Mouse (Mus musculus) layer of hippocampus, adult 9-11 months (tissue): ENCODE data around the gene Npm1.

Experiments used
- DNase-seq: peaks from one replicate; pipeline ENCODE4 v3.0.0; 2022

The Npm1 gene

DNA sequence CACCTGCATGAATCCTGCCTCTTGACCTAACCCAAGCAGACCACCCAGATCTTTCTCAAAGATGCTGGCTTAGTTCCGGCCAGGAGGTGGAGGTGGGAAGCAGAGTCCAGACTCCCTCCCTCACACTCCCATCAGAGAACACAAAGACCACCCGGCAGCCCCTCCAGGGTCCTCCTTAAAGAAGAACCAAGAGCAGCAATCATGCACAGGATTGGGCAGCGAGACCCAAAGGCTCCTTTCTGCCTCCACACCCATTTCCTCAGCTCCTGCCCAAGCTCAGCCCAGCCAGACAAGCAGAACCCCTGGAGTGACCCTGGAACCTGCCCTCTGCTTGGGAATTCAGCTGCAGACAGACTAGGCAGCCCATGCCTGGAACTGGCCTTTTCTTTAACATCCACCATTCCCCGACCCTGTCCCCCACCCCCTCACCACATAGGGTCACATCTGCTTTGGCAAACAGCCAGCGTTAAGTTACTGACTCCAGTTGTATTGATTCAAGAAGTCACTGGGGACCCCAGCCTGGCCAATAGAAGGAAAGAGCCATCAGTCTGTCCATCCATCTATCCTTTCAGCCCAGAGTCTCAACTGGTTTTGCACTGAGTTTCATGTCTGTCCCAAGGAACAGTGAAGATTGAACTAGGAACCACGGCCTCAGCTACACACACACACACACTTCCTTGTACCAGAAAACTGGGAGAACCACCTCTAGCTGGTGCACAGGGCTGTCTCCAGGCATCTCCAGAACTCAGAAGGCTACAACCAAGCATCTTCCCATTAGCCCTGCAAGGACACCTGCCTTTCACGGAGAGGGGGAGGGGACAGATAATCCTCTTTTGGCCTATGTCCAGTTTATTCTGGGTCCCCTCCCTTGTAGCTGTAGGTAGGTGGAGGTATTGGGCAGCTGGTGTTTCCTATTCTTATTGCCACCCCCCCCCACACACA is 17.5 kb downstream of the Npm1 start:
- DNase-seq: no peak

DNA sequence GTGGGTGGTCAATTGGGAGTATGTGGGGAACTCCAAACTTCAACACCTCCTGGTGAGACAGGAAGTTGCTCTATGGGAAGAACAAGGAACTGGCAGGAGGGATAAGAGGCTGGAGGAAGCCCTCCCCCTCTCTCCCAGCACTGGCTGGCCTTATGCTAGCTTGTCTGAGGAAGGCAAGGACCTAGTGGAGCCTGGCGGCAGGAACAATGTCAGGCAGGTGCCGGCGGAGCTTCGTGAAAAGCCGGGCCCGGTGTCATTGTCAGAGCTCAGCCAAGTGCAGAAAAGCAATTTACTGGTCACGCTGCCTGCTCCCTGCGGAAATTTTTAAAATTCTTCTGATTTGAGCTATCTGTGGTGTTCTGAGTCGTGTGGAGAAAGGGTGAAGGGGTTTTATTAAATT is 19.1 kb downstream of the Npm1 start:
- no peak for DNase-seq

DNA sequence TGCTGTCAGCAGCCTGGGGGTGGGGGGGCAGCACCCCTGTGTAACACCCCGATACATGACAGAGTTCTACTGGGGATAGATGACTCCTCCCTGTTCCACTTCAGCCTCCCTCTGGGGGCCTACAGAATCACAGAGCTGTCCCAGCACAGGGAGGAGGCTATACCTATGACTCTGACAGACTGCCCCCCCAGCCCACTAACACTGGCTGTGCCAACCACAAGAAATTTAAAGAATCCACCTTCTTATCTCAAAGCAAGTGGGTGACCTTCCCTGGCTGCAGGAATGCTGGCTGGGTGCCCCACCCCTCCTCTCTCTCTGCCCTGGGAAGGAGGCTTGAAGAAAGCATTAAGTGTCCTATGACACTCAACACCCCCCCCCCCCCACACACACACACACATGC is 20.2 kb downstream of the Npm1 start:
- DNase-seq: no peak

DNA sequence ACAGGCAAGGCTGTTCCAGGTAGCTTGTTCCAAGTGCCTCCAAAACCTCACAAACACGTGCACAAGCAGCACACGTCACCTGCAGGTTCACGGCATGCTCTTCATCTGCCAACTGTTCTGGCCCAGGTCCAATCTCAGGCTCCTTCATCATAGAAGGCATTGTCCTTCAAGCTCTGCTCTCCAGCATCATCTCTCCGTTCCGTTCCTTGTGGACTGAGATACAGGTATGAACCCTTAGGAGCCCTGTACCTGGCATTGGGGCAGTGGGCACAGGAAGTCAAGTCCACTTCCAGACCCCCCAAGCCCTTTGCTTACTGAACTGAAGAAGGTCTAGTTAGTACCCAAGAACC is 22.9 kb downstream of the Npm1 start:
- no peak for DNase-seq

DNA sequence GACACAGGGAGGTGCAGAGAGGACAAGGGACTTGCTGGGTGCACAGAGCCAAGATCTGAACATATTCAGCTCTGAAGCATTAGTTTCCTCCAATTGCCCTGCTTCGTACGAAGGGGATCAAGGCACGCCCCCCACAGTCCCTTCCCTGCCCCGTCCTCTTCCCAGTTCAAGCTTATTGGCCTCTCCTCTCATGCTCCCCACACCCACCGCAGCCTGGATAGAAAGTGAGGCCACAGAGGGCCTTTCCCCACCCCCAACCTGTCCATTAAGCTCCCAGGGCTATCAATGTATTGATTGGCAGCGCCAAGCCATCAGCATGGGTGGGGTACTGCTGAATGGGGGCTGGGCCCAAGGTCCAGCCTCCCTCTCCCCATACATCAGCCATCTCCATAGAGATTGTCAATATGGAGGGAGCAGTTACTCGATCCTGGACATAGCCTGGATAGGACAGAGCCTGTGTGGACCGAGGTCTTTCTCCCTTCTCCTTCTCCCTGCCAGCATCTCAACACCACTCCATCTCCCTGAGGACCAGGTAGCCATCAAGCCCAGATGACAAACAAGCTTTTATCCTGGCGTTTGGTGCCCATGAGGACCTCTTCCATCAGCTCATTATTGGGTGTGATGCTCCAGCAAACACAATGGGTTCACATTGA is 23.4 kb downstream of the Npm1 start:
- DNase-seq: no peak

DNA sequence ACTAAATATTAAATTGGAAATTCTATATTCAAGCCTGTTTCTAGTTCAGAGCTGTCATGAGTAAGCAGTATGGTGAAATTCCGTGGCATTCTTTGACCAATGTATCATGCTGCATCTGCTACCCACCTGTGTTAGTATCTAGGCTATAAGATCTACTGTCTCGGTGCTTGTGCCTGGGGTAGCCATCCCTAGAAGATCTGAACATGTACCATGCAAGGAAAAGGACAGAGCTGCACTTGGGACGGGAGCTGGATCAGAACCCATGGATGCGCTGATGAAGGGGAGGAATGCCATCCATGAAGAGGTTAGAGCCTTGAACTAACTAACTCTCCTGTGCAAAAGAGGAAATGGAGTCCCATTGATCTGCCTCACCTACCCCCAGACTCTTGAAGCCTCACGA is 24.3 kb downstream of the Npm1 start:
- DNase-seq: no peak

DNA sequence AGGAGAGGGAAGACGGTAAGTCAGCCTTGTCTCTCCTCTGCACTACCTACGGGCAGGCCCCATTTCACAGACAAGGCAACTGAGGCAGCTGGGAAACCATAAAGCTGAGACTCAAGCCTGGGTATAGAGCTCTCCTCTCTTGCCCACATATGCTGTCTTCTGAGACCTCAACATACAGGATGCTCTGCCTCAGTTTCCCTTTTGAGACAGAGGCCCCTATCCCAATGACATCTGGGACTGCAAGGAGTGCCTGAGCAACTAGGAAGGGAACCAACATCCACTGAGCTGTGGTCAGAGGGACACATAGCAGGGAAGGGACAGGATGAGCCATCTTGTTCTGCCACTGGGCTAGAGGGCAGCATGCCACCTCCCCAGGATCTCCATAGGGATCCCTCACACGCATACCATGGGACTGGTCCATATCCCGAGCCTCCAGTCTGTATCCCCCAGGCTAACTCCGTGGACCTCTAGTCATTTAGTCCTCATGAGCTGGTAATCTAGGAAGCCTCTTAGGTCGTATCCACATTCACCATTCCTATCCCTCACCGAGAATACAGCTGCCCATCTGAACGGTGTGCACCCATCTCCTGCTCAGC is 28.5 kb downstream of the Npm1 start:
- DNase-seq: no peak

DNA sequence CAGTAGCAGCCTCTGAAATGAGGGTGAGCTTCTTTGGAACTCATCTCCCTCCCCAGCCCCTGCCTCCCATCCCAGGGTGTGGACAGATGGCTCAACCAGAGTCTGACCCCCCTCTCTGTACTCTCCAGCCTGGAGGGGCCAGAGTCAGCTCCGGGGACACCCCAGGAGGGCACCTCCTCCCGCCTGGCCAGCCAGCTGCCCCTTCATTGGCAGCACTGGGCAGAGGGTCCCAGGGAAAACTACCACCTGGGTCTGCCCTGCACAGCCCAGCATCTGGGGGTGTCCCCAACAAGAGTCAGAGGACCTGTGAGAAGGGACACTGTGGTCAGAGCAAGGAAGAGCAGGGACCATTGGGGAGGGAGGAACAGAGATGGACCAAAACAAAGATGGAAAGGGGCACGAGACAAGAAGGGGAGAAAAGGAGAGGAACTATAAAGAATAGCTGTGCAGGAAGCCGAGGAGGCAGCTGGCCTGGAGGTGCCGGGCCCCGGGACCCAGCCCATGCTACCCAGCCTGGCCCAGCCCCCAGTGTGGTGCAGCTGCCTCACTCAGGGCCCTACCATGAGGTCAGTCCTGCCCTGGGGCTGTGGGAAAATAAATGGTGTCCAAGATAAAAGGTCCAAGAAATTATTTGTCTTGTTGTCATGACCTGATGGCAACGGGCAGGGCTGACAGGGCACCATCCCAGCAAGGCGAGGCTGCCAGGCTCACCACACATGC is 30.2 kb downstream of the Npm1 start:
- DNase-seq: no peak

DNA sequence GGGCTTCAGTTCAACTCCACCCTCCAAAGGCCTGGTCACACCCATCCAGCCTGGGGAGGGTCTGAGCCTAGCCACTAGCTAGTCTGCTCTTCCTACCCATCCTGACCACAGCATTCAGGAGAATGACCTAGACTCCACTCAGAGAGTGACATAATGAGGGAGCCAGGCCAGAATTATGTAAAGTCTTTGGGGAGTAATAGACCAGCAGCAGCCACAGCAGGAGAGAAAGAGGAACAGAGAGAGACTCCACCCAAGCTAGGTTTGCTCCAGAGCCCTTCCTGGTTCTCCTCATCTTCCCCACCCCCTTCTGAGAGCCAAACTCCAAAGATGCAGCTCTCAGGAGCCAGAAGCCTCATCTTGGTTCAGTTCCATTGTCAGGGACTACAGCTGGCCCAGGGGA is 35.9 kb downstream of the Npm1 start:
- DNase-seq: no peak

DNA sequence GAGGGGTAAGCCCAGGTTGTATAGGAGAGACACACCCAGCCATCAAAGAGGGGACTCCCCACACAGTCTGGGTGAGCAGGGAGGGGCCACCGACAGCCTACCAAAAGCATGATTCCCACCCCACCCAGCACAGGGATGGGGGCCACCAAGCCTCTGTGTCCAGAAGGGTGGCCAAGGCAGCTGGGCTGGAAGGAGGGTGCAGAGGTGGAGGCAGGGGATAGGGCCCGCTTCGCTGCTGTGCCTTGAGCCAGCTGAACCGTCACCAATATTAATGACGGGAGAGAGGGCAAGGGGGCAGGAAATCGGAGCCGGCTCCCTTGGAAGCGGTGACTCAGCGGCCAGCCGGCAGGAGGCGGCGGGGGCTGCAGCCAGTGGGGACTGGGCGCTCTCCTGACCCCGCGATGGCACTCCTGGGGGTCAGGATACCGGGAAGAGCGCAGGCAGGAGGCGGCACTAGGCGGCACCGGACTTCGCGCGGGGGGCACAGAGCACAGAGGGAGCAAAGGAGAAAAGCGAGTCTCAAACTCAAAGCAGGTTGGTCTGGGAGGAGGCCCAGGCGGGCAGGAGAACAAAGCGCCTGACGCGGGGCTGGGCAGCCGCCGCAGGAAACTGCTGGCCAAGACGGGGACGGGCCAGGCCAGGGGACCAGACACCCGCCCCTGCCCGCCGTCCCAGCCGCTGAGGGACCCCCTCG is 40.3 kb downstream of the Npm1 start:
- DNase-seq: no peak

DNA sequence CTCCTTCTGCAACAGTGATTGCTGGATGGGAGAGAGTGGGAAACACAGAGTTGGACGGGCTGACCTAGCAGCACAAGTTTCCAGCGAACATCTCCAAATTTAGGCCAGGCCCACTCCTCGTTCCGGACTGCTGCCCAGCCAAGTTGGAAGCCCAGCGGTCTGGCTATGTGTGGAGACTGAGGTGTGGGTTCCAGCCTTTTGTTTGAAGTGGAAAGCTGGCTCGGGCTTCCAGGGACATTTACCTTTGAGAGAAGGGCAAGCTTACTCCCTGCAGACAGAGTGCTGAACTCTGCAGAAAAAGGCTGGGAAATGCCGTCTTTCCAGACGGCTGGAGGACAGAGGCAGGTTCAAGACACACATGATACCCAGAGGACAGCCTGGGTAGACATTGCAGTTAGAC is 43.5 kb downstream of the Npm1 start:
- DNase-seq: no peak

DNA sequence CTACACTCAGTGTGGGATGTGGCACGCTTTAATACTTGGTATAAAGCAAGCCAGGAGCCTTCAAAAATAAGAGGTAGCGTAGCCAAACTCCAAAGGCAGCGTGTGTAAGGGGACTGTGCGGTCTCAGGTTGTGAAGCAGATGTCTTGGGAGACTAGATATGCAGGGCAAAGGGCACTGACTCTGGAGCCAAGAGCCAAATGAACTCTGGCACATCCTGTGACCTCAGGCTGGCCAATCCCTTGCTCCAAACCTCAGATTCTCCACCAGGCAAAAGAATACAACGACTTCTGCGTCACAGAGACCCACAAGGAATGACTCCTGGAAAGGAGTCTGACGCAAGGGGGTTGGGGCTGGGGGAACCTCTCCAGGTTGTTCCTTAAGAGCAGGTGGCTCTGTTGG is 43.9 kb downstream of the Npm1 start:
- DNase-seq: no peak

DNA sequence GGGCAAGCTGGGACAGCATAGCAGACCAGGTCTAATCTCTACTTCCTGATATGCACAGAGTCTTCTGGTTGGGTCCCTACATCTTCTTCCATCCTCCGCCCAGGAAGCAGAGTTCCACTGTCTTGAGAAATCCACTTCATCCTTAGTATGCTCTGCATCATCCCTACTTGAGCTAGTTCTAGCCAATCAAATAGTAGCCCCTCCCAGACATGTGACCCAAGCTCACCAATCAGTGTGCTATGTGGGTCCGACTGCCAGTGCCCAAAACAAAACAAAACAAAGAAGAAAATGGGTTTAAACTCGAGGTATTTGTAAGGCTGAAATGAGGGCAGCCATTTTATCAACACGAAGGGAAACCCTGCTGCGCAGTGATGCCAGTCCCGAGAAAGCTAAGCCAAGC is 44.5 kb downstream of the Npm1 start:
- DNase-seq: no peak

DNA sequence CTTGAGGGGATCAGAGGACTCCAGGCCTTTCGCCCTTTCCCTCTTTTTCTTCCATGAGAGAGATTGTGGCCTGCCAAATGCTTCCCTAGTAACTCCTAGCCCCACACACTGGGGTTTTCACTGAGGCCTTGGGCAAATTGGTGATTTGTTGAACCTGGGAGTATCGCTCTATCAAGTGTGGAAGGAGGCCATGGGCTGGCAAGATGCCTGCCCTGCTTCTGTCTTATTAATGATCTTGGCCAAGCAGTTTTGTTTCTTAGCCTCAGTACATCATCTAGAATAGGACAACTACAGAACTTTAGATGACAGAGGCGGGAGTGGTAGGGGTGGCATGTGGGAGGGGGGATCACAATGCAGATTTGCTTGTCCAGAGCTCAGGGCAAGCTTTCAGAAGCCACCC is 47.2 kb downstream of the Npm1 start:
- DNase-seq: no peak

DNA sequence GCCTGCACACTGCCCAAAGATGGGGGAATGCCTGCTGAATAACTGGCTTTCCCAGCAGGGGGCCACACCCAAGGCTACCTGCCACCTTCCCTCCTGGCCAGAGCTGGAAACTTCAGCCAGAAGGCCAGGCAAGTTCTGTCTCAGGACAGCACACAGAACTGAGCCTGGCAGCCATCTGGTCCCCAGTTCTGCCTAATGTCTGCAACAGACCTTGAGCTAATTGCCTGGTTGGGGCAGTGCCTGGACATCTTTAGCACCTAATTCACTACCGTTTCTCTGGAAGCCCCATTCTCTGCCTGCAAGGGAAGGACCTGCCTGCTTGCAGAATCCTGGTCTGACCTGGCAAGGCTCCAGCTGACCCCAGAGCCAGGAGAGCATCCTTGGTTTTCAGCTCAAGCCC is 50.6 kb downstream of the Npm1 start:
- DNase-seq: no peak

DNA sequence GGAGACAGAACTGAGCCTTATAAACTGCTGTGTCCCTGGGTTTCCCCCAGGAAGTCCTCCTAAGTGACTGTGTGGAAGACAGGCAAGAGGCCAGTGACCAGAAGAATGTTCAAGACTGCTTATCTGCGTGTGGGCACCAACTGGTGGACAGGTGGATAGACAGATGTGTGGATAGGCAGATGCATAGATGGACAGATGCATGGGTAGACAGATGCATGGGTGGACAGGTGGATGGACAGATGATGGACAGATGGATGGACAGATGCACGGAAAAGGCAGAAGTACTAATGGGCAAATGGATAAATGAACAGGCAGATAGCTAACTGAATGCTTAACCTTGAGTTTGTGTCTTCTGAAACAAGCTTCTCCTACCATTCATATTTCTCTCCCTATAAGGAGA is 52.9 kb downstream of the Npm1 start:
- no peak for DNase-seq

DNA sequence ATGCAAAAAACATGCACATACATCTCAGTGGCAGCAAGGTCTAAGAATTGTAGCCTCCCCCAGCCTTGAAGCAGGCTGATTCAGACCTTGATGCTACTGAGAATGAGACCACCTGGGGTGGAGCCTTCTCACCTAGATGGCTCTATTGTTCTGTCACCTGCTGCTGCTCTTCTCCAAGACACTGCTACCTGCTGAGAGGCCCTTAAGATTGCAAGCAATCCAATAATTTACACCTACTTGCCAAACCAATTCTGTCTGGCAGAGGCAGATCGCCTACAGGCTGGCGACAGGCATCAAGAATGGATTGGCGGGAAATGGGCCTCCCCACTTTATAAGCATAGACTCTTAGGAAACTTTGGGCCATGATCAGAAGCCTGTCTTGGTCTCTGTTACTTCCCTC is 55.5 kb downstream of the Npm1 start:
- DNase-seq: no peak

DNA sequence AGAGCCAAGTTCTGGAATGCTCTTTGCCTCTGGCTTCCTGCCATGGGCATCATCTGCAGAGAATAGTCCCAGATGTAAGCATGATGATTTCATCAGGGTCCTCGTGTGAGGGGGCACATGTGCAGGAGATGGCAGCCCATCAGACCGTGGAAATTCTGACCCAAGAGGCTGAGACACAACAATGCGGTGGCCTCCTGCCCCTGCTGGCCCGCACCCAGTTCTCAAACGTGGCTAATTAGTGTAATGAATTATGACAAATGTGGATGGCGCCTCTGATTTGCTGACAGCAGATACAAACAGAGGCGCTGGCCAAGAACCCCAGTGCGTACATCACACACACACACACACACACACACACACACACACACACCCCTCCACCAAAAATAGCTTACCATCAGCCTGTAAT is 58.1 kb downstream of the Npm1 start:
- DNase-seq: peak; percentile 30

DNA sequence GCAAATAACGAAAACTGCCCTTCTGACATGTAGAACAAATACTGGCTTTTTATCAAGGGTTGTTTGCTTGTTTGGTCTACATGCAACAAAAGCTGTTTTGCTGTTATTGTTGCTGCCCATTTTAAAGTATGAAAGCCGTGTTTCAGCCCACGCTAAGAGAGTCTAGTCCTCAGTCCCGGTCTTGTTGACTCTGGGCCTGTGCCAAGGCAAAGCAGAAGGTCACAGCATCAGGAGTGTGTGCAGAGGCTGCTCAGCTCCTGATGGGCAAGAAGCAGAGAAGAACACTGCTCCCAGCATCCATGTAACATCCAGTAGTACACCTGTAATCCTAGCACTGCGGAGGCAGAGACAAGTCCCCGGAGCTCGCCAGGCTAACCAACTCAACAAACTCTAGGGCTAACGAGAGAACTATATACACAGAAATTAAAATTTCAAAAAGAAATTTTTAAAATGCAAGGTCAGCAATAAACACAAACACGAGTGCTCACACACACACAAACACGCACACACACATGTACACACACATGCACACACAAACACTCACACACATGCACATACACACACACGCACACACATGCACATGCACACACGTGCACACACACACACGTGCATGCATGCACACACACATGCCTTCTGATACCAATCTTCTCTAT is 59.6 kb downstream of the Npm1 start:
- DNase-seq: no peak
